Mouse (Mus musculus) 3T3-L1 (cell line): ENCODE measurements around the gene Zranb2.

ENCODE experiments used
- DNase-seq: peaks from one replicate; pipeline ENCODE4 v3.0.0-alpha.2; 2015; ENCODE audit warnings: low read depth, low spot score

Gene Zranb2

DNA sequence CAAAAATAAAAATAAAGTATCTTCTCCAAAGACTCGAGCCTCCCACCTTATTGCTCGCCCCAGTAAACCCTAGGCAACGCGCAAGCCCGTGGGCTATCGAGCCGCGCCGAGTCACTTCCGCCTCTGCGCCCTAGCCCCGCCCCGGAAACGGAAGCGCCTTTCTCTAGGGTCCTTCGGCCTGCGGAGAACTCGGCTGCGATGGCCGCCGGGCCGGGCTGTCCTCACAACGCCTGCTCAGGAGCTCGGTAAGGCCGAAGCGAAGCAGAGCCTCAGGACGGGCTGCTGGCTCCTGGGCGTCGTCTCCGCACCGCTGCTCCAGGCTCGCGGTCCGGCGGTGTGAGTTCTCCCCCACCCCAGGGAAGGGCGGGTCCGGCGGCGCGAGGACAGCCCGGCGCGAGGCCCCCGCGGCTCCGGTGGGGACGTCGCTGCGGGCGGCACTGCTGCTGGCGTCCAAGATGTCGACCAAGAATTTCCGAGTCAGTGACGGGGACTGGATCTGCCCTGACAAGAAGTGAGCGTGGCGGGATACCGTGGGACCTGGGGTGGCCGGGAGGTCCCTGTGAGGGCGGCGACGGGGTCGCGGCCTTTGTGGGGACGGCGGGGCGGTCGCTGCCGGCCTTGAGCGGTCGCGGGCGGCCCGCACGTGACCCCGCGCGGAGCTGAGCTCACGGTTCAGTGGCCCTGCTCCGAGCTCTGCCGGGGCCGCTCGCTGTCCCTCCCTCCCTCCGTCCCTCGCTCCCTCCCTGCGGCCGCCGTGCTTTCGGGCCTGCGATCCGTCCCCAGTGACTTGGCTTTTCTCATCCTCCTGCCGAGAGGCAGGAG, at the start of gene Zranb2:
Gene Zranb2 (plus strand): TSS at position 197 of the 822 bp plus-strand sequence.
- DNase-seq = peak; percentile 94

DNA sequence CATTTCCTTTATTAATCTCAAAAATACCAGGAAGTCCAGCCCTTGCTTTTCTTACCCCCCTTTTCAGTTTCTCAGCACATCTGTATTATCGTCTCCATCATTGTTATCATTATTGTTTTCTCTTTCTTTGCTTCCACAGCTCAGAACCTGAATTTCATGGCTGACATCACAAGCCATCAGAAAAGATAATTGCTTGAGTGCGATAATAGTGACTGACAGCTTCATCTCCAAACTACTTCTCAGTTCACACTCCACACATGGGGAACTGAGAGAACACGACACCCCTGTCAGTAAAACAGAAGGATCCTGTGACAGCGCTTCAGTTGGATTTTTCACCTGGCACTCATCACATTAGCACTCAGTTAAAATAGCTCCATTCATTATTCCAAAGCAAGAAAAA, 41.9 kb upstream of the Zranb2 start:
- no peak for DNase-seq

DNA sequence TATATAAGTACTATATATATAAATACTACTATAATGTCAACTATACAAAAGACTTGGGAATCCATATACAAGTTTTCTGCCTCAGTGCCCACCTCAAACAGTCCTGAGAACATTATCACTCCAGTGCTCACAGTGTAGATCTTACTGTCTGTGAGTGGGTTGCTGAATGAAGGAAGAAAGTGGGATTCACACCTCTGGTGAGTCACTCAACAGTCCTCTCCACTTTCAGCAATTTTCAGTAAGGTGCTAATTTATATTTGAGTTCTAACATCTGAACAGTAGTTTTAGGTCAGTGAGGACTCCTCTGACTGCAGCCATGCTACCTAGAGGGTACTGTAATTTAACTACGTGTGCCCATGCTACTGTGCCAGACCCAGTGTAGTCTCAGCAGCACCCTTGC, 31.7 kb upstream of the Zranb2 start:
- no peak for DNase-seq

DNA sequence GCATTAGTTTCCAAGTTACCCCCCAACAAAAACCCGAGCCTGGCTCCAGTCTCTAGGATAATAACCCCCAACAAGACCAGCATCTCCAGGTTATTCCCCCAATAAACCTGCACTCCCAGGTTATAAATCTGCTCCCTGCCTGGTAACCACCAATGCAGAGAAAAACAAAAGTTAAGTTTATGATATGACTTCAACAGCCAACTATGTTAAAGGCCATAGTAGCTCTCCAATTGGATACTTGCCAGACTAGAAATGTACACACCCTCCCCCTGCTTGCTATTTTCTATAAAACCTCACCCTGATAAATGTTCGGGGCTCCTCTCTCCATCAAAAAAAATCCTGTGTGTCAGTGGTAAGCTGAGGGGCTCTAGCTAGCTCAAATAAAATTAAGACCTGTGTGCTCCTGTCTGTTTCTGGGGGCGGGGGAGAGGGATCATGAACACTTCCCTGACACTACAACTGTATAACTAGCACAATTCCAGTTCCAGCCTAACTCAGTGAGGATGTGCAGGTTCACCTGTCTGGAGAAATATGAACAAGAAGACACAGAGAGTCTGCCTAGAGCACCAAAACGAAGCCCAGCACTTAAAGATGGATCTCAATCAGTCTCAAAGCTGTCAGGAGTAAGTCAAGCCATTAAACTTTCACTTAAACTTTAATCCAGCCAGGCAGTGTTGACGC, 19.7 kb upstream of the Zranb2 start:
- DNase-seq = no peak

DNA sequence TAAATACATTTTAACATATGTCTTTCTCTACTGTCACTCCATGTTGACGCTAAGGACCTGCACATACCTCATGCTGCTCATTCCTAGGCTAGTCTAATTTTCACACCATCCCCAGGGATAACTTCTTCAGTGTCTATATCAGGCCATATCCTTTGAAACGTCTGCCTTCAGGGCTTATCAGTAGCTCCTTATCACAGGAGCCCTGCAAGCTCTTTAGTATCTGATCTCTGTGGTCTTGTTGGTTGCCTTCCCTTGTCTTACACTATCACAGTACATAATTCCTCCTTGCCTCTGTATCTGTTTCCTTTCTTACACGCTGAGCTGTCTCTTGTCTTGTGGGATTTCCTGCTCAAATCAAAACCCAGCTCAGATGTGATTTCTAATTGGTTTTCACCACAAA, 17.5 kb upstream of the Zranb2 start:
- DNase-seq = no peak

DNA sequence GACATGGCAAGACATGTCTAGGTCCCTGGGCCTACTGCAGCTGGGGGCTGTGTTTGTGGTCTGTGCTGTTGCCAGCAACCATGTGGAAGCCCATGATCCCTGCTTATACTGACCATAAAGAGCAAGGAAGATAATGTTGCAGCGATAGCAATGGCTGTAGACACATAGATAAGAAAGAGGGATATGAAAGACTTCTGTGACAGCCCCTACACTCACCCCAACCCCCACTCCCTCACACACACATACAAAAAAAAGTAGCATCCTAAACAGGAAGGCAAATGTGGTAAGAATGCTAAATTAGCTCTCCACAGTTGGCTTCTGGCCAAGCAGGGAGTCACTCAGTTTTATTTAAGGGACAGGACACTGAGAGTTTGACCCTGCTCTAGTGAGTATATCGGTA, 16.0 kb upstream of the Zranb2 start:
- no peak for DNase-seq

DNA sequence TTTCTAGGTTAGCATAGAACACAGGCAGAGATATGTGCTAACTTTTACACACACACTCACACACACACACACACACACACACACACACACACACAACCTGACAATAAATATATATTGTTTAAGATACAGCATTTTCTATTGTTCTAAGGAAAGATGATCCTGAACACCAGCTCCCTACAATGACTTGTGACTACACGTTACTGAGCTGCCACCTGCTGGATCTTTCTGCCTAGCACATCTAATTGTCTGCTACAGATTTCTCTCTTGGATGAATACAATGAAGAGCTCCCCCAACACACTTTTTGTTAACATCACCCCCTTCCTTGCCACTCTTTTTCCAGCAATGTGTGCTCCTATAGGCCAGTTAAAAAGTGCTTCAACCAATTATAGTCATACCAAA, 13.5 kb upstream of the Zranb2 start:
- peak; percentile 77 for DNase-seq

DNA sequence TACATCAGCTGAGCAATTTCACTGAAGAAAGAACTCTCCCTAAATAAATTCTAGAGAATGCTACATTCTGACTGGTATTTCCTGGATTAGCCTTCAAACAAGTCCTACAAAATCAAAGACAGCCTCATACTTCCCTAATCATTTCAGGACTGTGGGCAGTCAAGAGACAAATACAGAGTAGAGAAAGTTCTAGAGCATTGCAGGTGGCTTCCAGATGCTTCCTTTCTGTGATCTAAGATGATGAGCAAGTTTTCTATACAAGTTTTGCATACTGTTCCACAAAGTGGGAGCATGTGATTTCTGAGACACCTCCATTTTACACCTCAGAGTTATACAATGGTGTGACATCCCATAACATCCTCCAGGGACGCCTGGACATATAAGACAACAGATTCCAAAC, 10.1 kb upstream of the Zranb2 start:
- DNase-seq = no peak

DNA sequence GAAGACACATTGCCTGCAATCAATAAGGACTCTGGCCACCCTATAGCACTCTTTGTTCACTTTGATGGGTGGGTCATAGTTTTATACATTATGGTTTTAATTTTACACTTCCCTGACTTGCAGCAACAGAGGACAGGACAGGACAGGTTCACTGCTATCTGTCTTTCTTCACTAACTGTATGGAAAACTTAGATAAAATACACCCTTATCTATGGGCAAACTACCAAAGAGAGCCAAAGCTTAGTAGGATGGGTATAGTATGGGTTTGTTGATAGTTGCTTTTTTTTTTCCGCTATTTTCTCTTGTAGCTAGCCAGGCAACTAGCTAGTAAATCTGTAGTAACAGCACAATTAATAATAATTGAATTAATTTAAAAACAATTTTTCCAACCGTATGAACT, 2.4 kb upstream of the Zranb2 start:
- DNase-seq = no peak

DNA sequence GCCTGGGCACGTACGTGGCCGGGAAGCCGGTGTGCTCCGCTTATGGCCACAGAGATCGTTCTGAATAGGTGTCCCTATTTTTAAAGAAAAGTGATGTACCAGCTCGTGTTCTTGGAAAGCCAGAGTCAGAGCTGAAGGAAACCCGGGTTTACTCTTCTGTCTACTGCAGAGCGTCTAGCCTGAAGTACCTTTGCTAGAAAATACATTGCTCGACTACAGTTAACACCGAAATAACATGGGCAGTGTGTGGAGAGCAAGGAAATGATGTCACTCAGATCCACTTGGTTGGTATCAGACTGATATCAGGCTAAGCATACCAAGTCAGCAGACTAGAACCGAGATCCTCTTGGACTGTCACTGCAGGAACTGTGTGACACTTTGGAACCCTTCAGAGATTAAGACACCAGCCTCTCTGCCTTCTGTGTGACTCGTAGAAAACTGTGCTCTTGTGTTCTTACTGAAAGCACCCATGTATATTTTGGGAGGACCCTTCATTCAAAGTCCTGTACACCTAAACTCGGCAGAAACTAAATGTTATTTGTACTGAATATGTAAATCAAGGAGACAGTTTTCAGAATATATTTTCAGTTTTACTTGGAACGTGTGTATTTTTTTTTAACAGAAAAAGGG, 941 bp downstream of the Zranb2 start:
- peak; percentile 70 for DNase-seq

DNA sequence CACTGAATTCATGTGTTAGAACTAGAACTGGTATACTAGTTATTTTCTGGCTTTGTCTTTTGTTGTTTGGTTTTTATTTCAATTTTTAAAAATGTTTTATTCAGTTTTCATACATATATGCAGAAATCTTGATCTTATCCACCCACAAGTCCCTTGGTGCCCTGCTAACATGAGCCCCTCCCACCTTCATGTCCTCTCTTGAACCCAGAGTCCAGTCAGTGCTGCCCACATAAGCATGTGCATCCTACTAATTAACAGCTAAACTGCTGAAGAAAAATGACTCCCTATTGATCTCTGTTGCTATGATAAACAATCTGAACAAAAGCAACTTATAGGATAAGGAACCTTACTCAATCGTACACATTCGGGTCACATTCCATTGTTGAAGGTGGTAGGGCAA, 15.4 kb downstream of the Zranb2 start:
- no peak for DNase-seq

DNA sequence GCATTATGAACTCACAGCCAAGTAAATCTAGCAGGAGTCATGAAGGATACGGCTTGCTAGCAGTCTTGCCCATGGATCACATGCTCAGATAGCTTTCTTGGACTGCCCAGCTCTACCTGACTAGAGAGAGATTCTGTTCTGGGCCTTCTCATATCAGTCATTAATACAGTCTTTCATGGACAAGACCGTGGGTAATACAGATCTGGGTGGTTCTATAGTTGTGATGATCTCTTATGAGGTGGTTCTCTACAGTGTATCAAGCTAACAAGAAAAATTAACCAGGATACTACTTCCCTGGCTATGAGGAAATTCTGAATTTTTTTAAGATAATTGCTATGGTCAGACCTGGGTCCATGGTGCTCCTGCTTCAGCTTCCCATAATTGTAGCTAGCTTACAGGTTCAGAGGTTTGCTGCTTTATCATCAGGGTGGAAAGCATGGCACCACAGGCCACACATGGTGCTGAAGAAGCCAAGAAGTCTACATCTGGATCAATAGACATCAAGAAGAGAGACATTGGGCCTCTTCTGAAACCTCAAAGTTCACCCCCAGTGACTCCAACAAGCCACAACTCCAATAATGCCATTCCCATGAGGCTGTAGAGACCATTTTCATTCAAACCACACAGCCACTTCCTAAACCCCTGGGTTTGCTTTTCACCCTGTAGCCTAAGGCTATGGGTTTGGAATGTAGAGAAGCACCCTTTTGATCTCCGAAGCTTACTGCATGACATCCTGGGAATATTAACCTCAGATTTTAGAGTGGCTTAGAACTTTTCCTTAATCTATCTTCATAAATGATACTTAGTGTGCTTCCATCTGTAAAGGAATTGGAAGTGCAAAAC, 16.0 kb downstream of the Zranb2 start:
- peak; percentile 34 for DNase-seq

DNA sequence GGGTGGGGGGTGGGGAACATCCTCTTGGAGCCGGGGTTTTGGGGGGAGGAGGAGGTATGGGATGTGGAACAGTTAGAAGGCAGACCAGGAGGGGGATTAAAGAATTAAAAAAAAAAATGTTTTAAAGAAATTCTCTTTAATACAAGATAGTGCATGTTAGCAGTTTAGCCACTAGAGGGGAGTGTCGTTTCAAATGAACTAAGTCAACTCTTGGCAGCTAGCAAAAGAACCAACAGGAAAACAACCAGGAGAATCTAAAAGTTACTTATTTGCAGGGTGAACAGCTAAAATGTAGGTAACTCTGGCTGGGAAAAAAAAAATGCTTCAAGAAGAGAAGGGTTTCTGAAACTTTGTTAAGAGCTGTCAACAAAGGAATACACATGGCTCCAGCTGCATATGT, 31.2 kb downstream of the Zranb2 start:
- peak; percentile 85 for DNase-seq

DNA sequence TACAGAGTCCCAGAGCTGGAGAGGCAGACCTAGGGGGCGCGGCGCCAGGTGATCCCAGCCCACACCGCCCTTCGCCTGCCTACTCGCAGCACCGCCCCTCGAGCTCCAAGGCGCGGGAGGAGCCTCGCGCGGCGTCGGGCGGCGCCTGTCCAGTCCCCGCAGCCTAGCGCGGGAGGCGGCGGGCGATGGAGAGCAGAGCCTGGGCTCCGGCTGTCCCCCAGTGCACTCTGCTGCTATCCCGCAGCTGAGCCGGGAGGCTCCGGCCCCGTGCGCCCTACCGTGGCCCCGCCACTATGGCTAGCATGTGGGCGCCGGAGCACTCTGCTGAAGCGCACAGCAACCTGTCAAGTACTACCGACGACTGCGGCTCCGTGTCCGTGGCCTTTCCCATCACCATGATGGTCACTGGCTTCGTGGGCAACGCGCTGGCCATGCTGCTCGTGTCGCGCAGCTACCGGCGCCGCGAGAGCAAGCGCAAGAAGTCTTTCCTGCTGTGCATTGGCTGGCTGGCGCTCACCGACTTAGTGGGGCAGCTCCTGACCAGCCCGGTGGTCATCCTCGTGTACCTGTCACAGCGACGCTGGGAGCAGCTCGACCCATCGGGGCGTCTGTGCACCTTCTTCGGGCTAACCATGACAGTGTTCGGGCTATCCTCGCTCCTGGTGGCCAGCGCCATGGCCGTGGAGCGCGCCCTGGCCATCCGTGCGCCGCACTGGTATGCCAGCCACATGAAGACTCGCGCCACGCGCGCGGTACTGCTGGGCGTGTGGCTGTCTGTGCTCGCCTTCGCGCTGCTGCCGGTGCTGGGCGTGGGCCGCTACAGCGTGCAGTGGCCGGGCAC, 33.0 kb downstream of the Zranb2 start, which contains the start of gene Ptger3:
Gene Ptger3 (plus strand): TSS at position 168 of the 841 bp plus-strand sequence.
- DNase-seq = no peak

DNA sequence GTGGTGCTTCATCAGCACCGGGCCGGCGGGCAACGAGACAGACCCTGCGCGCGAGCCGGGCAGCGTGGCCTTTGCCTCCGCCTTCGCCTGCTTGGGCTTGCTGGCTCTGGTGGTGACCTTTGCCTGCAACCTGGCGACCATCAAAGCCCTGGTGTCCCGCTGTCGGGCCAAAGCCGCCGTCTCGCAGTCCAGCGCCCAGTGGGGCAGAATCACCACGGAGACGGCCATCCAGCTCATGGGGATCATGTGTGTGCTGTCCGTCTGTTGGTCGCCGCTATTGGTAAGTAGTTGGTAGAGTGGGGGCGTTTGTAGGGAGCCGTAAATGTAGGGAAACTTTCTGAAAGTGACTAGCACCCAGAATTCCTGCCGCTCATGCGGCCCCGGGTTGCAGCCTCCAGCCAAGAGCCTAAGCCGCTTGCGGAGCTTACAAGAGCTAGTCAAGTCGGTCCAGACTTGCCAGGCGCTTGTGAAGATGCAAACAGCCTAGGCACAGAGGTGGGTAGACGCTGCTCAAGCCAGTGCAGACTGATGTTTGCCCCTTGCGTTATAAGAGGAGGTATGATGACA, 33.7 kb downstream of the Zranb2 start:
- no peak for DNase-seq

DNA sequence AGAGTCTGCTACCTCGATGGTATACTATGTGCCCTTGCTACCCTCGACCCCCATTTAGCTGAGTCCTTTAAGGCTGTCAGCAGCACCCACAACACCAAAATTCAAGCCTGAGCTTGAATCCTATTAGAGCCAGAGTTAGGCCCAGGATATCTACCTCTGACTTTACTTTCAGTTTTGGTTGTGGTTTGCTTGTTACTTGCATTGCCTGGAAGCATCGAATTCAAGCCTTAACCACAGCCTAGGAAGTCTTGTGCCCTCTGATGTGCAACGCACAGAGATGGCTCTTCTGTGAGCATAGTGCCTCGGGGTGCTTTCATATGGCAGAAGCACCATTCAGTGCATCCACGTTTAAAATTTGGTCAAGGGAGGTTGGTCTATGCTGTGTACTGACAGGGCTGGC, 38.1 kb downstream of the Zranb2 start:
- DNase-seq = peak; percentile 64

DNA sequence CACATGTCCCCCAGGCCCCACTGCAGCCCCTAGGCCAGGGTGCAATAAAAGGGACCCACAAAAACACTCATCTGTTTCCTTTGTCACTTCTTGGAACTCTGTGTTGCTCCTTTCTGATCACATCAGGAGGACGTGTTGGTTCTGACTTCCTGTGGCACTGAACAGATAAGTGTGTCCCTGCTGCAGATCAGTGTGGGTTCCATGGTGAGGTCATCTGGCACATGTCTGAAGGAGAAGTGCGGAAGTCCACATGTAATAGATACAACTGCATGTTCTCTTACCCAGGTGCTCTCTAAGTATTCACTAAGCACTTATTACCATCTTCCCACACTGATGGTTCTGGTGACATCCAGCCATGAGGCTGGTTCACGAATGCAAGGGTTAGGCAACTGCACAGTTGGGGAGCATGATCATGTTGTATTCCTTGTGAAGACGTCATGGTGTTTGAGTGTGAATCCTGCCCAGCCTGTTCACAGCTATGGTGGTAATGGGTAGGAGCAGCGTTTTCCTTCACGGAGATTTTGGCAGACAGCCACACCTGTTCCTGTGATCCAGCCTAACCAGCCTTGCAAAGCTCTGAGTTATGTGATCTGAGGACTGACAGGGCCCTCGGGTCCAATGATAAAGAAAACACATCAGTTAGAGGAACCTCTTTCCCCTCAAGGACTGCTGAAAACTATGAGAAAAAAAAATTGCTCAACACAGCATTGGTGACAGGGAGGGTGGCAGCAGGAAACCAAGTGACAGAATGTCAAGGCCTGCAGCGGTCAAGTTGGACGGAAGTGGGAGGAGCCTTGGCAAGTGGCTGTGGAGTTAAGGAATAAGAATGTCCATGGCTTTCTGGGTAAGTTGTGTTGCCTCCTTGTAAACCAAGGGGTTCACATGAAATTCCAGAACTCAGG, 41.7 kb downstream of the Zranb2 start:
- no peak for DNase-seq

DNA sequence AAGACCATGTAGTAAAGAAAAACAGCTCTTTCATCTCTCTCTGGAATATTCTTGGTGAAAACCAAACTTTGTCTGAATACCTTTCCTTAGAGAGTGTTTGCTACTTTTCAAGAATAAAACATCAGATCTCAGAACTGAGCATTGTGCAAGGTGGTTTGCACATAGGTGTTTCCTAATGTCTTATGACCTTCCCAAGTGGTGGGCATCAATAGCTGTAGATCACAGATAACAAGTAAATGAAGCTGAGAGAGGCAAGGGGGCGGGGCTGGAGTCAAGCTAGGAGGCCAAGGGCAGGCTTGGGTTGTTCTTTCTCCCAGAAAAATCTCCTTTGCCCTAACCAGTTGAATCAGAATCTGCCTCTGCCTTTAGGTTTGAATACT, 42.4 kb downstream of the Zranb2 start:
- no peak for DNase-seq

DNA sequence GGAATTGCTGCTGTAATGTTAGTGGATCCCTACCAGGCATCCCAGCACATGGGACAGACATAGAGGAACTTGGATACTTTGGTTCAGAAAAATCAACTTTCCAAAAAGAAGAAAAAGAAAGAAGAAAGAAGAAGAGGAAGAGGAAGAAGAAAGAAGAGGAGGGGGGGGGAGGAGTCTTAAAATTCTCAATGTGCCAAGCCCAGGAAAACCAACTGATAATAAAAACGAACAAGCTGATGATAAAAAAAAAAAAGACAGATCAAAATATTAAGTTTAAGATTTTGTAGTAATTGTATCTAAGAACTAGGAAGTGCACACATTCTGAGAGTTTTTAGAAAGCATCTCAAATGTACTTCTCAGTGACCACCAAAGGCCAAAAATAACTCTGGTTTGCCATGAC, 42.9 kb downstream of the Zranb2 start:
- DNase-seq = no peak
